Mouse (Mus musculus): ENCODE results near the gene Ccdc182. TPM values are rescaled to one million over a fixed set of nuclear protein-coding genes. Genes with fewer than 3 reads are reported as not detected.

The Ccdc182 gene
- total and polyA plus RNA-seq, 2 experiments from 2014 or later, result not detected

GRCm38 (mm10) chr11:88332309-88332934 is 38.6 kb downstream of the Ccdc182 start:
- no peak for TF ChIP-seq CTCF (IDR thresholded peaks at IDR 0.05; ENCODE audit: low read depth)
- H3K27me3 ChIP-seq (ENCODE audit: insufficient read depth, low read length), result no peaks in the 10 kb centered on the region
- H3K4me3 ChIP-seq (ENCODE audit: low read length), result no peak overlapping the region
- no peaks in the 10 kb centered on the region for H3K36me3 ChIP-seq (ENCODE audit: insufficient read depth, low read length)
- DNase-seq (ENCODE audit: low spot score), result no peak
- H3K9me3 ChIP-seq (ENCODE audit: low read length), result no peaks in the 10 kb centered on the region
- no peak overlapping the region for H3K9ac ChIP-seq (replicated peaks; ENCODE audit: low read length)
- H3K4me2 ChIP-seq (ENCODE audit: low read depth, low read length), result no peak overlapping the region
- ATAC-seq, result no peak
- 60% methylated on average over 8 of the region's 8 CpGs for WGBS
- H3K27ac ChIP-seq, result no peak overlapping the region
- H3K4me1 ChIP-seq (ENCODE audit: insufficient read depth, low read length), result no peaks in the 10 kb centered on the region

- ATAC-seq (no peak), DNase-seq (ENCODE audit: low spot score) (no peak)
- Histone ChIP-seq H3K4me1 (ENCODE audit: insufficient read depth, low read length) (no peaks in the 10 kb centered on the region), H3K9me3 (ENCODE audit: low read length) (no peaks in the 10 kb centered on the region), H3K27ac (no peak overlapping the region), H3K4me3 (ENCODE audit: low read length) (no peak overlapping the region), H3K36me3 (ENCODE audit: insufficient read depth, low read length) (no peaks in the 10 kb centered on the region), H3K9ac (replicated peaks; ENCODE audit: low read length) (no peak overlapping the region), H3K4me2 (ENCODE audit: low read depth, low read length) (no peak overlapping the region), H3K27me3 (ENCODE audit: insufficient read depth, low read length) (no peaks in the 10 kb centered on the region)
- WGBS, result 42% methylated on average over 5 of the region's 5 CpGs
- no peak for TF ChIP-seq CTCF (IDR thresholded peaks at IDR 0.05; ENCODE audit: low read depth)
These were observed 41.0 kb downstream of the Ccdc182 start for GRCm38 (mm10) chr11:88334893-88335292.

- no peaks in the 10 kb centered on the region for H3K36me3 ChIP-seq (ENCODE audit: insufficient read depth, low read length)
- no peak overlapping the region for H3K4me2 ChIP-seq (ENCODE audit: low read depth, low read length)
- H3K4me3 ChIP-seq (ENCODE audit: low read length), result no peak overlapping the region
- no peaks in the 10 kb centered on the region for H3K4me1 ChIP-seq (ENCODE audit: insufficient read depth, low read length)
- TF ChIP-seq CTCF (IDR thresholded peaks at IDR 0.05; ENCODE audit: low read depth), result no peak
- H3K9me3 ChIP-seq (ENCODE audit: low read length), result no peaks in the 10 kb centered on the region
- H3K9ac ChIP-seq (replicated peaks; ENCODE audit: low read length), result no peak overlapping the region
- ATAC-seq (no peak), DNase-seq (ENCODE audit: low spot score) (no peak)
- no peaks in the 10 kb centered on the region for H3K27me3 ChIP-seq (ENCODE audit: insufficient read depth, low read length)
- WGBS, result 94% methylated on average over 3 of the region's 3 CpGs
- H3K27ac ChIP-seq, result no peak overlapping the region
These were observed 44.1 kb downstream of the Ccdc182 start for GRCm38 (mm10) chr11:88337926-88338325.

Other genes with a start within 250 kb of the Ccdc182 start
- gene Srsf1, start 246.7 kb upstream of the Ccdc182 start, total RNA-seq (2014; rRNA removed), result 277 and 332 TPM in 2 replicates
- gene Srsf1, start 246.7 kb upstream of the Ccdc182 start, polyA plus RNA-seq (2015; fragmentation: Nextera tagmentation; extraction: Ambion mirVana), result 124 and 130 TPM in 2 replicates
- gene Vezf1, start 225.8 kb upstream of the Ccdc182 start, total RNA-seq (2014; rRNA removed), result 32.7 and 33.5 TPM in 2 replicates
- gene Vezf1, start 225.8 kb upstream of the Ccdc182 start, polyA plus RNA-seq (2015; fragmentation: Nextera tagmentation; extraction: Ambion mirVana), result 29.2 and 31.9 TPM in 2 replicates
- 33.6 and 44.6 TPM in 2 replicates for gene Cuedc1, start 196.0 kb upstream of the Ccdc182 start, total RNA-seq (2014; rRNA removed)
- gene Cuedc1, start 196.0 kb upstream of the Ccdc182 start, polyA plus RNA-seq (2015; fragmentation: Nextera tagmentation; extraction: Ambion mirVana), result 35.8 and 40.9 TPM in 2 replicates
- 29.0 and 48.7 TPM in 2 replicates for gene Mrps23, start 89.7 kb upstream of the Ccdc182 start, total RNA-seq (2014; rRNA removed)
- gene Mrps23, start 89.7 kb upstream of the Ccdc182 start, polyA plus RNA-seq (2015; fragmentation: Nextera tagmentation; extraction: Ambion mirVana), result 66.4 and 67.1 TPM in 2 replicates